Mouse (Mus musculus) cerebellum, adult 2 months (tissue): ENCODE data around the gene Dnal4.

Source experiments
- CTCF ChIP-seq: fragments of 200-500 bp; IDR thresholded peaks from 2 replicates; pipeline ENCODE4 v1.5.1; 2011; ENCODE audit warnings: low read depth, mild to moderate bottlenecking, control low read depth, low read length, moderate library complexity, borderline replicate concordance; ENCODE audit not compliant: insufficient read depth
- POLR2A ChIP-seq: fragments of 200-500 bp; IDR thresholded peaks from 2 replicates; pipeline ENCODE4 v1.6.1; 2011; ENCODE audit warnings: low read length, control low read depth, borderline replicate concordance; ENCODE audit not compliant: insufficient read depth

DNA sequence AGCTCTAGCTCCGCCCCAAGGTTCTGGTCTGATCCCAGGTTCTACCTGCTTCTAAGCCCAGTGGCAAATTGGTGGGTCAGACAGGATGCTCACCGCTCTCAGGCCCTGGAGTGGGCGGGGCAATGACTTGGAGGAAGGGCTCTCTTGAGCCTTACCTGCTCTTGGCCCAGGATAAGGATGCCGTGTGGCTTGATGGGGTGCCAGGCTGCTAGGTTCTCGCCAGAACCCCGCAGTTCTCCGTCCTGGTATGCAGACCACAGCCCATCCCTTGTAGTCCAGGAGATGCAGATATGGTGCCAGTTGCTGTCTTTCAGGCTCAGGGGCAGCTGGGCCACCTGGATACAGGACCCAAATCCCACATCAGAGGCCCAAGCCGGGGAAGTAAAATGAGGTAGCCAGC lies 12.5 kb upstream of the Dnal4 start:
- no peak for TF ChIP-seq POLR2A
- no peak for TF ChIP-seq CTCF
